Mouse (Mus musculus) limb, embryonic 15.5 days (tissue): Measurements from ENCODE around the gene Phf20. TPM values are rescaled to one million over a fixed set of nuclear protein-coding genes. Genes with fewer than 3 reads are reported as not detected.

Source experiments
- ATAC-seq: fragments of 200-750 bp; cut with Nextera tagmentation; 2 replicates; pipeline ENCODE4 v1.8.0; 2017; ENCODE audit warnings: low read depth, moderate TSS enrichment; ENCODE audit not compliant: insufficient number of reproducible peaks, low FRiP score, low TSS enrichment
- H3K27ac ChIP-seq: fragments of 300-500 bp; sonication (generic); 2 replicates; pipeline ENCODE4 v1.5.1; 2015; ENCODE audit warnings: moderate library complexity, mild to moderate bottlenecking, inconsistent platforms
- H3K27me3 ChIP-seq: fragments of 300-500 bp; sonication (generic); 2 replicates; pipeline ENCODE4 v1.6.1; 2015; ENCODE audit warnings: inconsistent platforms
- H3K36me3 ChIP-seq: fragments of 300-500 bp; sonication (generic); 2 replicates; pipeline ENCODE4 v1.6.1; 2015; ENCODE audit warnings: inconsistent platforms
- H3K4me1 ChIP-seq: fragments of 300-500 bp; sonication (generic); 2 replicates; pipeline ENCODE4 v1.6.1; 2015; ENCODE audit warnings: inconsistent platforms
- H3K4me2 ChIP-seq: fragments of 300-500 bp; sonication (generic); 2 replicates; pipeline ENCODE4 v1.6.1; 2015; ENCODE audit warnings: mild to moderate bottlenecking, inconsistent platforms
- H3K4me3 ChIP-seq: fragments of 300-500 bp; sonication (generic); 2 replicates; pipeline ENCODE4 v1.5.1; 2015; ENCODE audit warnings: mild to moderate bottlenecking, inconsistent platforms
- H3K9ac ChIP-seq: fragments of 300-500 bp; sonication (generic); 2 replicates; pipeline ENCODE4 v1.6.1; 2015; ENCODE audit warnings: inconsistent platforms
- H3K9me3 ChIP-seq: fragments of 300-500 bp; sonication (generic); 2 replicates; pipeline ENCODE4 v1.6.1; 2016; ENCODE audit warnings: inconsistent platforms
- WGBS: fragments of 180-500 bp; shearing (Covaris S2); methylation state at CpG from one replicate; pipeline ENCODE4 v1.1.7; 2015; 5-methylcytosine and 5-hydroxymethylcytosine counted together
- polyA plus RNA-seq: library from polyadenylated mRNA; unstranded; fragments of >200 nt; fragmentation: Nextera tagmentation; extraction: Ambion mirVana; gene quantifications from 2 replicates; pipeline ENCODE4 v1.2.1, GENCODE M21; 2015

Phf20 gene
- polyA plus RNA-seq, 1 experiment from 2014 or later = 68.4 TPM

DNA sequence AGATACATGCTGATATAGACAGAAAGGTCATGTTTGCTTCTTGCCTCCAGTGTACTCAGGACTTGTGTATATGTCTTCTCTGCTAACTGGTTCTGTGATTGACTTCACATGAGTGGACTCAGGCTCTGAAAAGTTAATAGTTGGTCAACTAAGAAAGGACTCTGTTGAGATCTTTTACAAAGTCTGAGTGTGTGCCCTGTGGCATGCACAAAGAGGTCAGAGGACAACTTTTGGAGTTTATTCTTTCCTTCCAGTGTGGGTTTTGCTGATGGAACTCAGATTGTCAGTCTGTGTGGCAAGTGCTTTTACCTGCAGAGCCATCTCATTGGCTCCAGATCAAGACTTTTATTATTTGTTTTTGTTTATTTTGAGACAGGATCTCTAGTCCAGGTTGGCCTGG lies 54.5 kb downstream of the Phf20 start:
- peaks cover 51% of the 10 kb centered on the region for H3K36me3 ChIP-seq
- H3K4me1 ChIP-seq = no peaks in the 10 kb centered on the region
- no peak overlapping the region for H3K4me2 ChIP-seq
- no peak overlapping the region for H3K4me3 ChIP-seq
- no peaks in the 10 kb centered on the region for H3K27me3 ChIP-seq
- no peak overlapping the region for H3K27ac ChIP-seq
- no peak overlapping the region for H3K9ac ChIP-seq
- ATAC-seq = no peak
- H3K9me3 ChIP-seq = no peaks in the 10 kb centered on the region

DNA sequence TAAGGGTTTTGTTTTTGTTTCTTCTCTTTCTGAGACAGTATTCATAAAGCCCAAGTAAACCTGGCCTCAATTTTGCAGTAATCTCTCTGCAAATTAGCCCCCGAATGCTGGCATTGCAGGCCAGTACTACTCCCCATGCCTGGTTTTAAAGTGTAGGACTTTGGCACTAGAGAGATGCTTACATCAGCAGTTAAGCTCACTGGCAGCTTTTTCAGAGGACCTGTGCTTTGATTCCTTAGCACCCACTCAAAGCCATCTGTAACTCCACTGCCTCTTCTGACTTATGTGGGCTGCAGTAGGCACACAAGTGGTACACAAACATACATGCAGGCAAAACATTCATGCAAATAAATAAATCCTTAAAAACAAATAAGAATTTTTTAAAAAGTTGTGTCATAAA lies 55.0 kb downstream of the Phf20 start:
- H3K4me1 ChIP-seq = no peaks in the 10 kb centered on the region
- 84% methylated on average over 1 of the region's 1 CpGs for WGBS
- no peak overlapping the region for H3K4me2 ChIP-seq
- peaks cover 53% of the 10 kb centered on the region for H3K36me3 ChIP-seq
- no peak overlapping the region for H3K9ac ChIP-seq
- no peaks in the 10 kb centered on the region for H3K9me3 ChIP-seq
- no peak for ATAC-seq
- H3K4me3 ChIP-seq = no peak overlapping the region
- H3K27ac ChIP-seq = no peak overlapping the region
- H3K27me3 ChIP-seq = no peaks in the 10 kb centered on the region

- Histone ChIP-seq H3K9me3 (no peaks in the 10 kb centered on the region), H3K27ac (peak overlapping the region; percentile 39; the same call in 1 of the 2 replicates), H3K27me3 (no peaks in the 10 kb centered on the region), H3K36me3 (peaks cover 58% of the 10 kb centered on the region), H3K4me1 (peaks cover 3% of the 10 kb centered on the region; the same call in 1 of the 2 replicates), H3K9ac (no peak overlapping the region), H3K4me3 (no peak overlapping the region), H3K4me2 (no peak overlapping the region)
- WGBS = 39% methylated on average over 2 of the region's 2 CpGs
- no peak for ATAC-seq
Observed at GRCm38 (mm10) chr2:156257051-156257450, 60.8 kb downstream of the Phf20 start.

GRCm38 (mm10) chr2:156257922-156258761 lies 61.9 kb downstream of the Phf20 start:
- no peak for ATAC-seq
- H3K9me3 ChIP-seq = no peaks in the 10 kb centered on the region
- 75% methylated on average over 11 of the region's 11 CpGs for WGBS
- no peak overlapping the region for H3K4me3 ChIP-seq
- peaks cover 54% of the 10 kb centered on the region for H3K36me3 ChIP-seq
- no peak overlapping the region for H3K9ac ChIP-seq
- peaks cover 3% of the 10 kb centered on the region; the same call in 1 of the 2 replicates for H3K4me1 ChIP-seq
- H3K27ac ChIP-seq = 0 out of 2 replicates have a peak overlapping the region, but pooled peaks have one; percentile 39
- H3K4me2 ChIP-seq = no peak overlapping the region
- H3K27me3 ChIP-seq = no peaks in the 10 kb centered on the region

DNA sequence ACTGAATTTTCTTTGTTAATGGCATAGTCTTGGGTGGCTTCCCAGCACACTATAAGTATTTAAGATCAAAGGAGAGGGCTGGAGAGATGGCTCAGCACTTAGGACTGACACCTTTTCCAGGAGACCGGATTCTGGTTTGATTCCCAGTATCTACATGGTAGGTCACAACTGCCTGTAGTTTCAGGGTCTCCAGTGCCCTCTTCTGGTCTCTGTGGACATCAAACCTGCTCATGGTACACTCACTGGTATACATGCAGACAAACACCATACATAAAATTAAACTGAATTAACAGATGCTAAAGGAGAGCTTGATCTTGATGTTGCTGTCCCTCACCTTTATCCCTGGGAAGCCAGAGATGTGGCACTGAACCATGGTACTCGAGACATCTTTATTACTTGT lies 64.7 kb downstream of the Phf20 start:
- Histone ChIP-seq H3K27me3 (no peaks in the 10 kb centered on the region), H3K9ac (no peak overlapping the region), H3K4me3 (no peak overlapping the region), H3K27ac (no peak overlapping the region), H3K36me3 (peaks cover 49% of the 10 kb centered on the region), H3K4me2 (no peak overlapping the region), H3K4me1 (peaks cover 3% of the 10 kb centered on the region; the same call in 1 of the 2 replicates), H3K9me3 (no peaks in the 10 kb centered on the region)
- ATAC-seq = no peak
- WGBS = 90% methylated on average over 2 of the region's 2 CpGs

- Histone ChIP-seq H3K27ac (no peak overlapping the region), H3K36me3 (peaks cover 56% of the 10 kb centered on the region)
- WGBS = 79% methylated on average over 4 of the region's 4 CpGs
Observed at GRCm38 (mm10) chr2:156263204-156263893, 67.1 kb downstream of the Phf20 start.

DNA sequence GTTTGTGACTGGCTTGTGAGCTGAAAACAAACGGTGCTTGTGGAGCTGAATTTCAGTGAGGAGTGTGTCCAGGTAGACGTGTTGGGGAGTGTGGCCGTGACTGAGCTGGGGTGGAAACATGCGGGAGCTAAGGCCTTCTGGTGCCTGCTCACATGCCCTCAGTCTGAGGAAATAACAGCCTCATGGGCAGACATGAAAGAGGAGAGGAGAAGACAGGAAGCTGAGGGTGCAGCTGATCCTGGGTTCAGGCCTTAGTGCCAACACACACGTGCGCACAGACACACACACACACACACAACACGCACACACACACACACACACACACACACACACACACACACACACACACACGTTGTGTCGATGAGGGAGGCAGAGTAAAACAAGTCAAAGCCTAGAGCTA lies 71.4 kb downstream of the Phf20 start:
- Histone ChIP-seq H3K9ac (no peak overlapping the region), H3K27me3 (no peaks in the 10 kb centered on the region), H3K36me3 (peaks cover 26% of the 10 kb centered on the region), H3K9me3 (no peaks in the 10 kb centered on the region), H3K4me3 (no peak overlapping the region), H3K27ac (no peak overlapping the region), H3K4me1 (no peaks in the 10 kb centered on the region), H3K4me2 (no peak overlapping the region)
- ATAC-seq = no peak
- WGBS = 94% methylated on average over 9 of the region's 9 CpGs

More at GRCm38 (mm10) chr2:156263204-156263893, 67.1 kb downstream of the Phf20 start:
- Histone ChIP-seq H3K27me3 (no peaks in the 10 kb centered on the region), H3K9me3 (no peaks in the 10 kb centered on the region), H3K4me3 (no peak overlapping the region), H3K4me1 (no peaks in the 10 kb centered on the region), H3K9ac (no peak overlapping the region), H3K4me2 (no peak overlapping the region)
- no peak for ATAC-seq

- Histone ChIP-seq H3K9ac (no peak overlapping the region), H3K4me2 (no peak overlapping the region), H3K4me1 (no peaks in the 10 kb centered on the region), H3K9me3 (no peaks in the 10 kb centered on the region), H3K4me3 (no peak overlapping the region), H3K36me3 (peaks cover 38% of the 10 kb centered on the region), H3K27ac (no peak overlapping the region), H3K27me3 (no peaks in the 10 kb centered on the region)
- 88% methylated on average over 6 of the region's 6 CpGs for WGBS
- no peak for ATAC-seq
Observed at GRCm38 (mm10) chr2:156272553-156272952, 76.3 kb downstream of the Phf20 start.

GRCm38 (mm10) chr2:156278226-156279017 lies 82.2 kb downstream of the Phf20 start:
- Histone ChIP-seq H3K36me3 (peaks cover 42% of the 10 kb centered on the region), H3K4me1 (no peaks in the 10 kb centered on the region), H3K4me3 (no peak overlapping the region), H3K9ac (no peak overlapping the region), H3K9me3 (no peaks in the 10 kb centered on the region), H3K27ac (peak overlapping the region; percentile 43), H3K27me3 (no peaks in the 10 kb centered on the region), H3K4me2 (no peak overlapping the region)
- ATAC-seq = no peak
- 39% methylated on average over 4 of the region's 4 CpGs for WGBS

DNA sequence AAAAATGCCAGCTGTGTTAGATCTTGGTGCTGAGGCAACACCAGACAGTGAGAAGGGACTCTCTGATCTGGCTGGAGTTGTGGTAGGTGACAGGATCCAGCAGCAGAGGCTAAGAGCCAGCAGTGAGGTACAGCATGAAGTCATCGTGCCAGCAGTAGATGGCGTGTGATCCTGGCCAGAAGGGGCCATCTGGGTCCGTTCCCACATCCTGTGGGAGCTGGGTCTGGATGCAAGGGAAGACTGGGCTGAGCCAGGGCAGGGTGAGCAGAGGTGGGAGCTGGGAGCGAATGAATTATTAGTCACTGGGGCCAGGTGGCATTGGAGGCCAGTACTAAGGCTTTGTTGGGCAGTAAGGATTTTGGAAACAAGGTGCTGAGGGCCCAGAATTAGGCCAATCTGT lies 85.0 kb downstream of the Phf20 start:
- Histone ChIP-seq H3K36me3 (peaks cover 36% of the 10 kb centered on the region), H3K4me3 (no peak overlapping the region), H3K4me2 (no peak overlapping the region), H3K27me3 (no peaks in the 10 kb centered on the region), H3K4me1 (no peaks in the 10 kb centered on the region), H3K9ac (no peak overlapping the region), H3K27ac (no peak overlapping the region), H3K9me3 (no peaks in the 10 kb centered on the region)
- WGBS = 68% methylated on average over 4 of the region's 4 CpGs
- no peak for ATAC-seq

- 78% methylated on average over 2 of the region's 2 CpGs for WGBS
- H3K9me3 ChIP-seq = no peaks in the 10 kb centered on the region
- no peak overlapping the region for H3K27ac ChIP-seq
- no peak overlapping the region for H3K4me2 ChIP-seq
- no peak for ATAC-seq
- H3K9ac ChIP-seq = no peak overlapping the region
- no peaks in the 10 kb centered on the region for H3K27me3 ChIP-seq
- no peak overlapping the region for H3K4me3 ChIP-seq
- H3K4me1 ChIP-seq = no peaks in the 10 kb centered on the region
- H3K36me3 ChIP-seq = peaks cover 54% of the 10 kb centered on the region
Observed at GRCm38 (mm10) chr2:156285161-156285560, 88.9 kb downstream of the Phf20 start.
